Mouse (Mus musculus) MEL (cell line): ENCODE data around the gene Plekhg6. TPM values are rescaled to one million over a fixed set of nuclear protein-coding genes. Genes with fewer than 3 reads are reported as not detected.

Source experiments
- DNase-seq: peaks from one replicate; pipeline ENCODE4 v3.0.0; 2011; ENCODE audit warnings: low read depth, low spot score
- H3K27ac ChIP-seq: 2 replicates; pipeline ENCODE4 v1.5.1; 2012; ENCODE audit warnings: low read depth, mild to moderate bottlenecking, control low read depth, low read length, moderate library complexity; ENCODE audit not compliant: control insufficient read depth
- H3K27me3 ChIP-seq, 2 experiments: fragments of 150-350 bp in 1 of 2; sonication (generic) in 1 of 2; 2 replicates each; pipeline ENCODE4 v1.6.1; 2012; ENCODE audit warnings: low read length in 2 of 2, mild to moderate bottlenecking in 2 of 2, improper control_type of control experiment in 1 of 2, moderate library complexity in 1 of 2; ENCODE audit not compliant: insufficient read depth in 2 of 2, control insufficient read depth in 1 of 2
- H3K36me3 ChIP-seq, 2 experiments: 2 replicates each; pipeline ENCODE4 v1.6.1; 2012 to 2014; ENCODE audit warnings: low read length in 2 of 2, improper control_type of control experiment in 1 of 2, inconsistent platforms in 1 of 2, mild to moderate bottlenecking in 1 of 2; ENCODE audit not compliant: insufficient read depth in 2 of 2, control insufficient read depth in 1 of 2
- H3K4me1 ChIP-seq, 2 experiments: fragments of 150-350 bp in 1 of 2; sonication (generic) in 1 of 2; 2 replicates each; pipeline ENCODE4 v1.6.1; 2012; ENCODE audit warnings: low read length in 2 of 2, improper control_type of control experiment in 1 of 2, mild to moderate bottlenecking in 1 of 2; ENCODE audit not compliant: insufficient read depth in 2 of 2, control insufficient read depth in 1 of 2
- H3K4me3 ChIP-seq, 2 experiments: fragments of 150-350 bp in 1 of 2; sonication (generic) in 1 of 2; 2 replicates each; pipeline ENCODE4 v1.5.1; 2012; ENCODE audit warnings: low read depth in 2 of 2, low read length in 2 of 2, mild to moderate bottlenecking in 2 of 2, moderate library complexity in 2 of 2, control low read depth in 1 of 2, improper control_type of control experiment in 1 of 2; ENCODE audit not compliant: control insufficient read depth in 1 of 2, insufficient read depth in 1 of 2
- H3K79me2 ChIP-seq: 2 replicates; pipeline ENCODE4 v1.6.1; 2012; ENCODE audit warnings: mild to moderate bottlenecking, low read length, moderate library complexity; ENCODE audit not compliant: control insufficient read depth, poor library complexity, insufficient read depth
- H3K9ac ChIP-seq: 2 replicates; pipeline ENCODE4 v1.6.1; 2012; ENCODE audit warnings: low read depth, mild to moderate bottlenecking, control low read depth, low read length, moderate library complexity; ENCODE audit not compliant: control insufficient read depth, poor library complexity, severe bottlenecking
- H3K9me3 ChIP-seq: fragments of 150-350 bp; sonication (generic); replicated peaks from 2 replicates; pipeline ENCODE4 v1.6.1; 2012; ENCODE audit warnings: mild to moderate bottlenecking, low read length, improper control_type of control experiment, moderate library complexity; ENCODE audit not compliant: insufficient read depth
- BHLHE40 ChIP-seq: IDR thresholded peaks from 2 replicates; pipeline ENCODE4 v1.6.1; 2012; ENCODE audit warnings: low read depth, mild to moderate bottlenecking, inconsistent platforms, low read length, improper control_type of control experiment, borderline replicate concordance
- CHD2 ChIP-seq: IDR thresholded peaks from 2 replicates; pipeline ENCODE4 v1.6.1; 2011; ENCODE audit warnings: low read length, improper control_type of control experiment
- CTCF ChIP-seq, 3 experiments: IDR thresholded peaks in 2 of 3; conservative IDR thresholded peaks in 1 of 3; 2 replicates each; pipeline ENCODE4 v1.5.1; 2011 to 2012; ENCODE audit warnings: low read length in 3 of 3, low read depth in 2 of 3, mild to moderate bottlenecking in 2 of 3, improper control_type of control experiment in 1 of 3, inconsistent platforms in 1 of 3, mixed read lengths in 1 of 3, moderate library complexity in 1 of 3; ENCODE audit not compliant: control insufficient read depth in 1 of 3, insufficient read depth in 1 of 3, poor library complexity in 1 of 3, severe bottlenecking in 1 of 3
- E2F4 ChIP-seq: IDR thresholded peaks from 2 replicates; pipeline ENCODE4 v1.6.1; 2011; ENCODE audit warnings: low read depth, low read length, improper control_type of control experiment, borderline replicate concordance
- ELF1 ChIP-seq: IDR thresholded peaks from 2 replicates; pipeline ENCODE4 v1.6.1; 2014; ENCODE audit warnings: low read depth, mild to moderate bottlenecking, inconsistent platforms, low read length, improper control_type of control experiment, moderate library complexity
- EP300 ChIP-seq, 2 experiments: IDR thresholded peaks; 2 replicates each; pipeline ENCODE4 v1.6.1; 2011; ENCODE audit warnings: improper control_type of control experiment in 2 of 2, low read length in 2 of 2, low read depth in 1 of 2, mild to moderate bottlenecking in 1 of 2
- GABPA ChIP-seq: IDR thresholded peaks from 2 replicates; pipeline ENCODE4 v1.6.1; 2012; ENCODE audit warnings: low read depth, mild to moderate bottlenecking, inconsistent platforms, low read length, improper control_type of control experiment, moderate library complexity
- GATA1 ChIP-seq: IDR thresholded peaks from 2 replicates; pipeline ENCODE4 v1.6.1; 2011; ENCODE audit warnings: low read depth, low read length, improper control_type of control experiment
- HCFC1 ChIP-seq: IDR thresholded peaks from 2 replicates; pipeline ENCODE4 v1.6.1; 2012; ENCODE audit warnings: low read depth, mild to moderate bottlenecking, inconsistent platforms, low read length, improper control_type of control experiment, moderate library complexity
- KAT2A ChIP-seq: conservative IDR thresholded peaks from 2 replicates; pipeline ENCODE4 v1.6.1; 2012; ENCODE audit warnings: low read depth, low read length, improper control_type of control experiment, inconsistent platforms
- MAFK ChIP-seq: IDR thresholded peaks from 2 replicates; pipeline ENCODE4 v1.6.1; 2011; ENCODE audit warnings: low read depth, mild to moderate bottlenecking, low read length, improper control_type of control experiment, borderline replicate concordance
- MAZ ChIP-seq: IDR thresholded peaks from 2 replicates; pipeline ENCODE4 v1.6.1; 2012; ENCODE audit warnings: low read depth, mild to moderate bottlenecking, inconsistent platforms, low read length, improper control_type of control experiment
- MXI1 ChIP-seq: IDR thresholded peaks from 2 replicates; pipeline ENCODE4 v1.6.1; 2011; ENCODE audit warnings: mild to moderate bottlenecking, low read depth, low read length, improper control_type of control experiment
- MYB ChIP-seq: IDR thresholded peaks from 2 replicates; pipeline ENCODE4 v1.6.1; 2011; ENCODE audit warnings: mild to moderate bottlenecking, low read depth, low read length, improper control_type of control experiment
- MYC ChIP-seq: IDR thresholded peaks from 2 replicates; pipeline ENCODE4 v1.6.1; 2011; ENCODE audit warnings: low read depth, mild to moderate bottlenecking, low read length, improper control_type of control experiment, moderate library complexity
- NELFE ChIP-seq: IDR thresholded peaks from 2 replicates; pipeline ENCODE4 v1.6.1; 2011; ENCODE audit warnings: low read depth, low read length, improper control_type of control experiment
- POLR2A ChIP-seq, 2 experiments: IDR thresholded peaks; 2 replicates each; pipeline ENCODE4 v1.6.1; 2011 to 2012; ENCODE audit warnings: low read length in 2 of 2, mild to moderate bottlenecking in 2 of 2, control low read depth in 1 of 2, improper control_type of control experiment in 1 of 2, low read depth in 1 of 2, moderate library complexity in 1 of 2; ENCODE audit not compliant: control insufficient read depth in 1 of 2, insufficient read depth in 1 of 2, poor library complexity in 1 of 2
- POLR2AphosphoS2 ChIP-seq: IDR thresholded peaks from 2 replicates; pipeline ENCODE4 v1.6.1; 2011; ENCODE audit warnings: low read length, improper control_type of control experiment
- RAD21 ChIP-seq: IDR thresholded peaks from 2 replicates; pipeline ENCODE4 v1.6.1; 2011; ENCODE audit warnings: mild to moderate bottlenecking, low read depth, low read length, improper control_type of control experiment
- SMC3 ChIP-seq: IDR thresholded peaks from 2 replicates; pipeline ENCODE4 v1.6.1; 2011; ENCODE audit warnings: low read depth, low read length, improper control_type of control experiment
- TAL1 ChIP-seq: IDR thresholded peaks from 2 replicates; pipeline ENCODE4 v1.6.1; 2012; ENCODE audit warnings: mild to moderate bottlenecking, inconsistent platforms, low read length, moderate library complexity, mixed read lengths
- USF1 ChIP-seq: IDR thresholded peaks from 2 replicates; pipeline ENCODE4 v1.6.1; 2014; ENCODE audit warnings: low read depth, mild to moderate bottlenecking, inconsistent platforms, low read length, improper control_type of control experiment, moderate library complexity
- USF2 ChIP-seq, 2 experiments: IDR thresholded peaks; 2 replicates each; pipeline ENCODE4 v1.6.1; 2011 to 2012; ENCODE audit warnings: improper control_type of control experiment in 2 of 2, low read length in 2 of 2, borderline replicate concordance in 1 of 2, inconsistent platforms in 1 of 2, low read depth in 1 of 2, mild to moderate bottlenecking in 1 of 2; ENCODE audit not compliant: insufficient read depth in 1 of 2
- ZC3H11A ChIP-seq: IDR thresholded peaks from 2 replicates; pipeline ENCODE4 v1.6.1; 2012; ENCODE audit warnings: low read depth, mild to moderate bottlenecking, inconsistent platforms, low read length, improper control_type of control experiment
- ZNF384 ChIP-seq: IDR thresholded peaks from 2 replicates; pipeline ENCODE4 v1.6.1; 2012; ENCODE audit warnings: low read depth, mild to moderate bottlenecking, inconsistent platforms, low read length, improper control_type of control experiment
- polyA plus RNA-seq, 2 experiments: library from polyadenylated mRNA; stranded (reverse) in 1 of 2; unstranded in 1 of 2; fragments of >175 nt in 1 of 2; fragments of >200 nt in 1 of 2; gene quantifications; 2 replicates each; pipeline versions ENCODE4 v1.2.1 to v1.2.4; 2012; ENCODE audit warnings: low replicate concordance in 2 of 2, low read depth in 1 of 2; ENCODE audit not compliant: insufficient read length in 2 of 2, insufficient read depth in 1 of 2, missing spikeins in 1 of 2
- total RNA-seq: library from RNA; depleted of rRNA; stranded (reverse); fragments of 300-350 nt; gene quantifications from 2 replicates; pipeline ENCODE4 v1.2.3, GENCODE M21; 2012

Plekhg6 gene
- total and polyA plus RNA-seq, 3 experiments, result 0.13 TPM; not detected in 2

DNA sequence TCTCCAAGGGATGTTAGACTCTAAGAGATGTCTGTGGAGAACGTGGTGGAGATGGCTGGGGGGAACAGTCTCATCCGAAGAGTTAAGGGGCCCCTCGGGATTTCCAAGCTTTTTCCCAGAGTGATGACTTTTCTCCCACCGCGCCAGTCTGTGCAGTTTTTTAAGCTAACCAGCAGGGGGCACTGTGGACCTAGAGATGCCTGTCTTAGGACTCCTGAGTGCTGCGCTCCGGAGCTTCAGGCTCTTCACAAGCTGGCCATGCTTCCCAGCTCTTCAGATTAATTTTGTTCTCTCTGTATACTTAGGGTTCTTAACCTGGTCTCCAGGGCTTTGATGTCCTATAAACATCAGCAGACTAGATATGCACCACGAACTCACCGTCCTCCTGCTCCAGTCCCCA is 38.2 kb upstream of the Plekhg6 start:
- H3K79me2 ChIP-seq, result no peaks in the 10 kb centered on the region
- no peak overlapping the region for H3K9ac ChIP-seq
- H3K36me3 ChIP-seq, result no peaks in the 10 kb centered on the region
- H3K4me3 ChIP-seq, result no peak overlapping the region
- DNase-seq, result peak; percentile 81
- no peak overlapping the region for H3K27ac ChIP-seq
- H3K9me3 ChIP-seq, result no peaks in the 10 kb centered on the region
- no peaks in the 10 kb centered on the region; a peak in 1 of 4 replicates for H3K27me3 ChIP-seq
- peaks cover 3 to 6% of the 10 kb centered on the region in 2 experiments; a peak in 2 of 4 replicates for H3K4me1 ChIP-seq
- TF ChIP-seq ZC3H11A (peak; percentile 96), MAFK (no peak), RAD21 (peak; percentile 97), ELF1 (no peak), GABPA (no peak), USF1 (no peak), POLR2AphosphoS2 (no peak), SMC3 (peak; percentile 91), CTCF (IDR thresholded peaks at IDR 0.05 in 2 of 3, conservative IDR thresholded peaks at IDR 0.05 in 1 of 3; ENCODE audit: control insufficient read depth in 1 of 3, insufficient read depth in 1 of 3, low read depth in 2 of 3, low read length in 3 of 3, poor library complexity in 1 of 3, severe bottlenecking in 1 of 3) (peak; percentile 64 to 96 (median 91)), E2F4 (no peak), EP300 (IDR thresholded peaks at IDR 0.05; ENCODE audit: low read depth in 1 of 2, low read length in 2 of 2) (no peak), MYC (no peak), BHLHE40 (no peak), GATA1 (no peak)
- TF ChIP-seq, all 39 proteins: peak for 4

DNA sequence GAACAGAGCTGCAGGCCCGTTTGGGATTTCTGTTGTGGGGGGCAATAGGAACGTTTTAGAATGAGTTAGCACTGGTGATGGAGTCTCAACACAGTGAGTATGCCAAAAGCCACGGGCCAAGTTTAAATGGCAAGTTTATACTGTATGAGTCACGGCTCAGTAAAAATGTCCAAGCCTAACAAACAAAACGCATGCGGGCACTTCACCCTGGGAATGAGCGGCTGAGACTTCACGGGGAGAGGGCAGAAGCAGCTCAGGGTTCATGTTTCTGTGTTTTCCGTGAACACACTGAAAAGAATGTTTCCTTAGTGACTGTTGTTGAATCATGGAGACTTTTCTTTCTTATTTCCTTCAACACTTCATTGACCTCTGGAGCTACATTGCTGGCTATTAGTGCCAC is 32.7 kb upstream of the Plekhg6 start:
- H3K9me3 ChIP-seq, result no peaks in the 10 kb centered on the region
- no peak overlapping the region for H3K9ac ChIP-seq
- peaks cover 0 to 6% of the 10 kb centered on the region in 2 experiments; a peak in 3 of 4 replicates for H3K27me3 ChIP-seq
- DNase-seq, result no peak
- no peak overlapping the region for H3K4me3 ChIP-seq
- no peaks in the 10 kb centered on the region for H3K36me3 ChIP-seq
- no peaks in the 10 kb centered on the region for H3K79me2 ChIP-seq
- no peak overlapping the region for H3K27ac ChIP-seq
- H3K4me1 ChIP-seq, result no peaks in the 10 kb centered on the region
- TF ChIP-seq SMC3 (no peak), MAZ (no peak), MYB (no peak), KAT2A (no peak), MXI1 (no peak), NELFE (no peak), ZNF384 (no peak), EP300 (IDR thresholded peaks at IDR 0.05; ENCODE audit: low read depth in 1 of 2, low read length in 2 of 2) (no peak), HCFC1 (no peak), CHD2 (no peak), POLR2A (IDR thresholded peaks at IDR 0.05; ENCODE audit: control insufficient read depth in 1 of 2, insufficient read depth in 1 of 2, low read depth in 1 of 2, low read length in 2 of 2, poor library complexity in 1 of 2) (no peak), TAL1 (no peak), ZC3H11A (no peak), ELF1 (no peak), USF2 (IDR thresholded peaks at IDR 0.05; ENCODE audit: borderline replicate concordance in 1 of 2, insufficient read depth in 1 of 2, low read depth in 1 of 2, low read length in 2 of 2) (no peak)
